Mouse (Mus musculus): ENCODE measurements around the gene Glra1. TPM values are rescaled to one million over a fixed set of nuclear protein-coding genes. Genes with fewer than 3 reads are reported as not detected.

Glra1 gene
- polyA plus RNA-seq, 1 experiment from 2014 or later: 6.8 TPM

Other genes with a start within 250 kb of the Glra1 start
- 400 and 454 TPM in 2 replicates for gene Sparc, start 185.0 kb downstream of the Glra1 start, polyA plus RNA-seq (2016; fragmentation: Nextera tagmentation; extraction: Ambion mirVana)
- 269 and 322 TPM in 2 replicates for gene Atox1, start 147.0 kb downstream of the Glra1 start, polyA plus RNA-seq (2016; fragmentation: Nextera tagmentation; extraction: Ambion mirVana)
- gene G3bp1, start 138.5 kb downstream of the Glra1 start, polyA plus RNA-seq (2016; fragmentation: Nextera tagmentation; extraction: Ambion mirVana): 221 and 269 TPM in 2 replicates

Data from hindbrain, embryonic 10.5 days (tissue).